Mouse (Mus musculus): ENCODE results near the gene Calml4. TPM values are rescaled to one million over a fixed set of nuclear protein-coding genes. Genes with fewer than 3 reads are reported as not detected.
A peak's percentile ranks its signal among the peaks of the same experiment; 100 is the strongest.
"Not testable (repeated sequence)": the region's sequence is repeated elsewhere in the genome, so short reads cannot be mapped to it uniquely, and the experiment has no call there.

Calml4 gene
- total RNA-seq, 2 experiments from 2014 or later = 12.2 to 13.7 TPM

GRCm38 (mm10) chr9:62835705-62836446 lies 22.0 kb upstream of the Calml4 start:
- no peak for DNase-seq

- DNase-seq = no peak
Measured at GRCm38 (mm10) chr9:62837611-62838010, 20.3 kb upstream of the Calml4 start.

- no peak for DNase-seq
Measured at GRCm38 (mm10) chr9:62838146-62838505, 19.8 kb upstream of the Calml4 start.

- peak; percentile 82 for DNase-seq
Measured at GRCm38 (mm10) chr9:62838506-62839171, 19.2 kb upstream of the Calml4 start, which contains the start of gene Cln6. Gene Cln6, plus strand, starts transcription at chr9:62838785.

GRCm38 (mm10) chr9:62839172-62839770 lies 18.6 kb upstream of the Calml4 start:
- DNase-seq = peak; percentile 40

- no peak for DNase-seq
Measured at GRCm38 (mm10) chr9:62843356-62844024, 14.4 kb upstream of the Calml4 start.

- no peak for DNase-seq
Measured at GRCm38 (mm10) chr9:62844461-62844860, 13.4 kb upstream of the Calml4 start.

- peak; percentile 92 for DNase-seq
Measured at GRCm38 (mm10) chr9:62847694-62848093, 10.2 kb upstream of the Calml4 start.

GRCm38 (mm10) chr9:62848641-62849040 lies 9.2 kb upstream of the Calml4 start:
- DNase-seq = peak; percentile 25

GRCm38 (mm10) chr9:62851571-62851970 lies 6.3 kb upstream of the Calml4 start:
- DNase-seq = no peak

- DNase-seq = no peak
Measured at GRCm38 (mm10) chr9:62854483-62854882, 3.4 kb upstream of the Calml4 start.

- no peak for DNase-seq
Measured at GRCm38 (mm10) chr9:62857216-62857615, 664 bp upstream of the Calml4 start.

GRCm38 (mm10) chr9:62858266-62859019 lies 563 bp downstream of the Calml4 start:
- DNase-seq = no peak

- DNase-seq = not testable (repeated sequence)
Measured at GRCm38 (mm10) chr9:62860102-62860501, 2.2 kb downstream of the Calml4 start.

GRCm38 (mm10) chr9:62860866-62861265 lies 3.0 kb downstream of the Calml4 start:
- DNase-seq = no peak

GRCm38 (mm10) chr9:62869236-62869635 lies 11.4 kb downstream of the Calml4 start:
- not testable (repeated sequence) for DNase-seq

GRCm38 (mm10) chr9:62870728-62871127 lies 12.8 kb downstream of the Calml4 start:
- no peak for DNase-seq

GRCm38 (mm10) chr9:62876966-62877616 lies 19.2 kb downstream of the Calml4 start:
- no peak for DNase-seq

- DNase-seq = no peak
Measured at GRCm38 (mm10) chr9:62877825-62878224, 19.9 kb downstream of the Calml4 start.

- DNase-seq = no peak
Measured at GRCm38 (mm10) chr9:62881871-62882270, 24.0 kb downstream of the Calml4 start.

GRCm38 (mm10) chr9:62894486-62894885 lies 36.6 kb downstream of the Calml4 start:
- DNase-seq = peak; percentile 71
